Mouse (Mus musculus) left cerebral cortex, postnatal 4 days (tissue): ENCODE data around the gene Dzip3. TPM values are rescaled to one million over a fixed set of nuclear protein-coding genes. Genes with fewer than 3 reads are reported as not detected.

ENCODE experiments used
- DNase-seq: peaks from one replicate; pipeline ENCODE4 v3.0.0-alpha.2; 2022
- intact Hi-C: fragments of 180-260 bp; cut with DNase I; formaldehyde crosslinking; loops from one replicate; pipeline ENCODE4 v1.15.1; 2025
- total RNA-seq, 2 experiments: library from RNA; stranded (reverse); gene quantifications; 2 replicates each; pipeline ENCODE4 v1.2.3; 2021

Dzip3 gene
- 100 to 1,000 TPM; 102 to 115 TPM for total RNA-seq

DNA sequence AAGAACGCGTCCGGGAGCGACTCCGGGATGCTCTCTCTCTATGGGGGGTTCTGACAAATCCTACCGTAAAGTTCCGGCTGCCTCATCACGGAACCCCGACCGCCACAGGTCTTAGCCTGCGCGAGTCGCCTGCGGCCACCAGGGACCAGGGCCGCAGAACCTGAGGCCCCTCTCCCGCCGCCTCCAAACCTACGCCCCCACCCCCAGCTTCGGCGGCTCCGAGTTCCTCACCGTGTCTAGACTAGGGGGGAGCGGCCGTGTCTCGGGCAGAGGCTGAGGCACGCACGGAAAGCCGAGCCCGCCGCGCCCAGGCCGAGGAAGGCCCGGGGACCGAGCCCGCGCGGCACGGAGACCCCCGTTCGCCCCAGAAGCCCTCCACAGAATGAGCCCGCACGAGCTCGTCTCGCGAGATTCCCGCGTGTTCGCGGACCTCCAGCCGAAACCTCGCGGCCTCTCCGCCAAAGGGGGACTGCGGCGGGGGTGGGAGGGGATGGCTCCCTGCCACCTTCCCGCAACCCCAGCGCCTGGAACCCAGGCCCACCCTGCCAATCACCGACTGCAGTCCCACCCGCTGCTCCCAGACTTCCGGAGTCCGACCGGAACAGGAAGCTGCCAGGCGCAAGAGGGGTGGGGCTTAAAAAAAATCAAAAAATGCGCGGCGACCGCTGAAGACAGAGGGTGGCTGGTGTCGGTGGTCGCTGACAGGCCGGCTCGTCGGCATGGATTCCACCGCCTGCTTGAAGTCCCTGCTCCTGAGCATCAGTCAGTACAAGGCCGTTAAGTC lies at the start of gene Dzip3, which contains the start of gene Cip2a:
Gene Dzip3 (minus strand): TSS at position 607 of the 784 bp plus-strand sequence.
Gene Cip2a (plus strand): TSS at position 627 of the 784 bp plus-strand sequence.
- peak; percentile 98 for DNase-seq
- intact Hi-C loops, result no loop called here

DNA sequence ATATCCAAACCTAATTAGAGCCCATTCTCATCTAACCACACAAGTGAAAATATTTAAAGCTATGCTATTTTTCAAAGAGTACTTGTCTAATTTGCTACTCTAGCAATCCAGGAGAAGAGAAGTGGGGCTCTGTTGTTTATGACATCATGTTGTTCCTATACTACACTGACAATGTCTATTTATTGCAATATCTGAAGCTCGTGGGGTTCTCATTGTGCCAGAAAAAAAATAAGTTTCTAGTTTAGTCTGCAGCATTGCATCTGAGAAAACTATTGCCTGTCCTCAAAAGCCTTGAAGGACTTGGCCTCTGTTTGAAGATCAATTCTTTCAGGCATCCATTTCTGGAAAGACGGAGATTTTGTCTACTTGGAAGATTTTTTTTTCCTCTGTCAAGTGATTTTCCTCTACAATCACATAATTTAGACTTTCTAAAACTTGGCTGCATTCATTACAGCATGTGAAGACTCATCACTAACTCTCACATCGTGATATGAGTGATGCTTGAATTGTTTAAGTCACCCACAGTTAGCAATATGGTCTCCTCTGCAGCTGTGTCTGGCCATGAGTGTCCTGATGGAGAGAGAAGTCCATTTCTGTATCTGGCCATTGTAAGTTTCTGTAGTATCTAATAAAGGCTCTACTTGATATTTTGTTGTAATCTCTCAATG lies 46.7 kb upstream of the Dzip3 start:
- intact Hi-C loops, result no loop called here
- DNase-seq, result no peak

DNA sequence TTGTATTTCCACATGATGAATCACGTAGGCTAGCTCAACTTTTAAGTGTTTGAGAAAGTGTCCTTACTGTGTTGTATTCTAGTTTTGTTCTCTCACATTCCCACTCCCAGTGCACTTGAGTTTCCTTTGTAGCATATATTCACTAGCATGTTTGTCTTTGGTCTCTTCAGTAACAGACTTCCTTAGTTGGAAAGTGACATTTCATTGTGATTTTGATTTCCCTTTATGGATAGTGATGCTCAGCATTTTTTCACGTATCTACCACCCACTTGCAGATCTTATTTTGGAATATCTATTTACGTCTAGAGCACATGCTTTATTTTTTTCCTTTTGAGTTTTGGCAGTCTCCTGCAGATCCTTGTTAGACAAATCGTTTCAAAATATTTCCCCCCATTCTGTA lies 43.8 kb upstream of the Dzip3 start:
- intact Hi-C loops, result no loop called here
- no peak for DNase-seq

DNA sequence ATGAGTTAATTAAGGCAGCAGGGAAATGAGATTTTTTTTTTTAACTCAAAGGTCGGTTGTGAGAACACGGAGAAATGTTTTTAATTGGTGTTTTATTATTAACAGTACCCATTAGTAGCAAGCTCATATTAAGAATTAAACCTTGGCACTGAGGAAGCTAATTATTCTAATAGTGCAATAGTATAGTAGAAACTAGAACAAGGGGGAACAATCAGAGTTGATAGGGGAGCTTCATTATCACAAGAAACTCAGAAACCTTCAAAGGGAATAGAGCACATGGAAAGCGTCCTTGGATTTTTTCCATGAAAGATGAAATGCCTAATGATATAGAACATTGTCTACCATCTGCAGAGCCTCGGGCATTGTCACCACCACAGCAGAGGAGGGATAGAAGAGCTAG lies 41.9 kb upstream of the Dzip3 start:
- no peak for DNase-seq
- intact Hi-C loops, result no loop called here

DNA sequence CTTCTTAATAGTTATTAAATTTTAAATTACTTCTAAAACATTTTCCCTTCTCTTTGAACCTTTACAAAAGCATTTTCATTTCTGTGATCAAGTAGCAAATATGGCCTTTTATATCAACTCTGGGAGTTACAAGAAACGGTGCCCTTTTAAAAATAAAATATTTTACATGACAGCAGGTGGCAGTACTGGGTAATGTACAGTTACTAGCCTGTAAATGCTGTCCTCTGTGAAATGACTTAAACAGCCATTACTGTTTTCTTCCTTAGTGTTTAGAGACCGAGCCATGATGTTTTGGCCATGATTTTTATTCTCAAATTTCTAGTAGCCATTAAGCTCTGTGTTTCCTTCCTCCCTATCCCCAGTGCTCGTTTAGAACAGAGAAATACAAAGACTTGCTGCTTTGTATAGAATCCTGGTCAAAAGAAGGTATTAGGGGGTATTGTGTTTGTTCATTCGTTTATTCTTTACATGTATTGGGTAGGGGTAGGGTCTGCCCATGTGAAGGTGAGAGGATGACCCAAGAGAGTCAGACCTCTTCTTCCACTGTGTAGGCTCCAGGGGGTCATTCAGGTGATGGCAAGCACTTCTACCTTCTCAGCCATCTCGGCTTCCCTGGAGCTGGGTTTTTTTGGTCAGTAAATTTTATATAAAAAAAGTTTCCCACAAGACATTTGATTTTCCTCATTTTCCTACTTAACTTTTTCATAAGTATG lies 22.8 kb upstream of the Dzip3 start:
- no peak for DNase-seq
- intact Hi-C loops, result loop anchor here (5.0 to 10.0 kb wide), 2 partner anchors 306 to 1718 kb away; no protein-coding TSS in a partner anchor

DNA sequence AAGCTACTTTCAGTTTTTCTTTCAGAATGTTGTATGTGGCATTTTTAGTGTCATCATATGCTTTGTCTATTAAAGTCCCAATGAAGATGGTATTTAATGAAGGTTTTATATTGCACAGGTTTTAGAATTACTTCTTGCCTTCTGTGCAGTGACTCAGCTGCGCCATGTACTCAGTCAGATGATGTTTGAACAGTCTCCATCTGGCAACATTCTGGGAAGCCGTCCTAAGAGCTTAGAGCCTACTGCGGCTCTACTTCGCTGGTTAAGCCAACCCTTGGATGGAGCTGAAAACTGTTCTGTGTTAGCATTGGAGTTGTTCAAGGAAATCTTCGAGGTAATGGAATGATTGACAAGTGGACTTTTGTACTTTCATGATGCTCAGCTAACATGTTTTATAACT lies 10.2 kb upstream of the Dzip3 start:
- intact Hi-C loops, result no loop called here
- no peak for DNase-seq

DNA sequence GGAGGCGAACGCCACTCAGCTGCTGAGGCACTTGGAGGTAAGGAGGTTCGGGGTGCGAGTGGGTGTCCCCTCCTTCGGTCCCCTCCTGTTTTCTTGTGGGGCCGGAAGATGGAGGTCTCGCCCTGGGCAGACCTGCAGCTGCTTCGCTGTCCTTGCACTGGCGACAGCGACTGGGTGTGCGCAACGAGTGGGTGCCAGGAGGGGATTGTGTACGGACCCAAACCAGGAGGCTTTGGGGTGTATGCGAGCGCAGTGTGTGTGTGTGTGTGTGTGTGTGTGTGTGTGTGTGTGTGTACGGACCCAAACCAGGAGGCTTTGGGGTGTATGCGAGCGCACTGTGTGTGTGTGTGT lies 353 bp upstream of the Dzip3 start:
- DNase-seq, result no peak
- intact Hi-C loops, result no loop called here

DNA sequence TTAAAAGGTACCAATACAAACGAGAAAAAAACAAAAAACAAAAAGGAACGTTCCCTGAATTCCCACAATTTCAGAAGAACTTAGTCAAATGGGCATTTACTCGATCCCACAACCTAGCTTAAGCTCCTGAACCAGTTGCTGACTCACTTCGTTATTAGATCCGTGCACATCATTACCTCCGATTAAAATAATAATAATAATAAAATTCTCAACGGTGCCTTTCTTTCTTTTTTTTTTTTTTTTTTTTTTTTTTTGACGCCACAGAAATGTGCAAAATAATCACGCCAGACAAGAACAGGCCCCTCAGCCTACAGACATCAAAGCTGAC lies 770 bp downstream of the Dzip3 start:
- intact Hi-C loops, result no loop called here
- DNase-seq, result no peak

DNA sequence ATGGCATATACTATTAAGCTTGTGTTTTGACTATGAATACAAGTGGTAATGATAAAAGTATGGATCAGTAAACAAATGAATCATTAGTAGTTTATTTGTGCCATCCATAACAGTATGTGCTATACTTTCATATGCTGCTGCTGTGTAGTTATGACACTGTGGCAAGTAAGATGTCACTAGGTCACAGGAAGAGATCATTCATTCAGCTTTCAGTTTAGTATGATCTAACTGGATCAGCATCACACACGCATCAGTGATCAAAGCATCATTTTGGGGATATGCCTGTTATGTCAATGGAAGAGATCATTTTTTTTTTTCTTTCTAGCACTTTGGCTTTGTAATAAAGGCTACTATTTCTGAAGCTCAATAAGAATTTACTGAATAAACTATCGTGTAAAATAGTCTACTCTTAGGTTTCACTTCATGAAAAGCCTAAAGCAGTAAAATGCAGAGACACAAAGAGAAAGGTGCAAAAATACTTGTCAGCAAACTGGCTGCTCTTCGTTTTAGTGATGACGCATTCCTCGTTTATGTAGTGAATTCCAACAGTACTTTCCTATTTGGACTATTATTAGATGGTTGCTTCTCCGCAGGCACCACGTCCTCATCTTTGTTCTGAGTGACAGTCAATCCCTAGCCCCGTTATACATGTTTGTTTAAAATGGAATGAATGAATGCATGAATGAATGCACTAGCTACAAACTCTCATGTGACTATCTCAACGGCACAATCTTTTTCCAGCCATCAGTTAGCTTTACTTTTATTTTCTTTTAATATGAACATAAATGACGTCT lies 1.3 kb downstream of the Dzip3 start:
- DNase-seq, result no peak
- intact Hi-C loops, result no loop called here

DNA sequence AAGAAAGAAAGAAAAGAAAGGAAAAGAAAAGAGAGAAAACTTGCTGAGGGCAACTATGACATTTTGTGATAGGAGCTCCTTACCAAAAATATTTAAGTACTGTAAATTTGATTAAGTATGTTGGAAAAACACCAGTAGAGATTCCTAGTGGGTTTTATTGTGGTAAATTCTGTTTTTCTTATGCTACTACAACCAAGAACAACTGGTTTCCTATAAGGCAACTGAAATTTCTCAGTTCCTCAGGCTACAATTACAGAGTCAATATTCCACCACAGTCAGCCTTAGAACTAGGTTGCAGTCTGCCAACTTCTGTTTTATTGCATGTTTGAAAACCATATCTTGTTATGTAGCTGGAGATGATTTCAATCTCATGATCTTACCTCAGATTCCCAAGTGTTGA lies 4.3 kb downstream of the Dzip3 start:
- no peak for DNase-seq
- intact Hi-C loops, result no loop called here

DNA sequence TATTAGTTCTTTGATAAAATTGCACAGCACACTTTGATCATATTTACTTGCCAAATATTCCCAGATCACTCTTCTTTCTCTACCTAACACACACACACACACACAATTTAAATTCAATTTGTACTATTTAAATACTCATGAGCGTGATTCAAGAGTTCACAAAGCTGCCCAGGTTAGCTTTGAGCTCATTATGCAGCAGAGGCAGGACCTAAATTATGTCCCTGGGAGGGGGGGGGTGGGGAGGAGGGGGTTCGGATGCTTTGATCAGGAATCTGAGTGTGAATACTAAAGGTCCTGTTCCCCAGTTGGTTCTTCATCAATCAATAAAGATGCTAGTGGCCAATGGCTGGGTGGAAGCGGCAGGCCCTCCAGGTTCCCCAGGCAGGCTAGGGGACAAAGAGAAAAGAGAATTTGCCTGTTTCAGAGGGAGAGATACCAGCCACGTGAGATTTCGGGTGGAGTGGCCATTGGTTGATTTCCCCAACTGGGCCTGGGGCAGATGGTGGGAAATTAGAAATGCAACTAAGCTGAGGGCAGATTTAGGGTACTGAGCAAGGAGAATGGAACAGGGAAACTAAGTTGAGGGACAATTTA lies 8.8 kb downstream of the Dzip3 start:
- DNase-seq, result no peak
- intact Hi-C loops, result no loop called here

DNA sequence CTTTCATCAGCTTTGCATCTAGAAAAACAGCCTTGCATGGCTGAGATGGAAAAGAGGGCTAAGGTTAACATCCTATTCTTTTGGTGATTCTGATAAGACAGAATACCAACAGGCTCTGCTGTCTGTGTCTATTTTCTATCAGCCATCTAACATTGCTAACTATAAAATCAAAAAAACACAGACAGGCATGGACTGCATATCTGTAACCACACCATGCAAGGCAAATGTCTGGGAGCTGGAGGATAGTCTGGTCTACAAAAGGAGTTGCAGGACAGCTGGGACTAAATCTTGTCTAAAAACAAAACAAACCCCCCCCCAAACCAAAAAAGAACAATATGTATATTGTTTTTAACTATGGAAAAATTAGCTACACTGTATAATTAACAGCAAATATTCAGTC lies 14.0 kb downstream of the Dzip3 start:
- DNase-seq, result no peak
- intact Hi-C loops, result no loop called here

DNA sequence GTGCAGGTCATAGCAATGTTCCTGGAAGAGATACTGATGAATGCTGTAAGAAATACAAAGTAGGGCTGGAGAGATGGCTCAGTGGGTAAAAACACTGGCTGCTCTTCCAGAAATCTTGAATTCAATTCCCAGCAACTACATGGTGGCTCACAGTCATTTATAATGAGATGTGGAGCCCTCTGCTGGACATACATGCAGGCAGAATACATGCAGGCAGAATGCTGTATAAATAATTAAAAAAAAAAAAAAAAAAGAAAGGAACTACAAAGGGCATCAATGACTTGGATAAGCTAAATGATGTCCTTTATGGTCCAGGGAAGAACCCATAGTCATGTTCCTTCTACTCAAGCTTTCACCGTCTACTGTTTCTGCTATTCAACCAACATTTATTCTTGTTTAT lies 20.4 kb downstream of the Dzip3 start:
- no peak for DNase-seq
- intact Hi-C loops, result no loop called here

DNA sequence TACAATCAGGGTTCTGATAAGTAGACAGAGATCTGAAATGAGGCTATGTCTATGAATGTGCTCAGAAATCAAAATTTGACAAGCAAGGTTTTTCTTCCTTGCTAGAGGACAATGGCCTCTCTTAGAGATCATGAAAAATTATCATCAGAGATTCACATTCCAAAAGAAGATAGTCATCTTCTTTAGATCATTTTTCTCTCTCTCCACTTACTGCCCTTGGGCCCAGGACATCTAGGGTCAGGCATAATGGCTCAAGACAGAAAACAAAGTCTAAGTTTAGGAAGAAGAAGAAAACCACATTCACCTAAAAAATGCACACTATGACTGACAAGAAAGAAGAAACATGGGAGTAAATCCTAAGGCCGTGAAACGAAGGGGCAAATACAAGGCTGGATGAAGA lies 21.0 kb downstream of the Dzip3 start:
- DNase-seq, result no peak
- intact Hi-C loops, result no loop called here

DNA sequence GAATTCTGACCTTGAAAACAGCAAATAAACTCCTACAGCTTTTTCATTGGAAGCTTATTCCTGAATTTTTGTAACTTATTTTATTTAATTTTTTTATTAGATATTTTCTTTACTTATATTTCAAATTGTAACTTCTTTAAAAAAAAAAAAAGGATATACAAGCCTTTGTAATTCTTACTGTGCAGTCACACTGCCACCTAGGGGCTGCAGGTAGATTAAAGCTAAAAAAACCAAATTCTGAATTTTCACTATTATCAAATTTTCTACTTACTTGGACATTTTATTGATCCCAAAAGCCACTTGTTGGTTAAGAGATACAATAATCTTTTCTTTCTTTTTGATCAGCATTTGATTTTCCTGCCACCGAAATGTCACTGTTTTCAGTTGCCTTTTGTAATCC lies 52.2 kb downstream of the Dzip3 start:
- intact Hi-C loops, result no loop called here
- peak; percentile 15 for DNase-seq

DNA sequence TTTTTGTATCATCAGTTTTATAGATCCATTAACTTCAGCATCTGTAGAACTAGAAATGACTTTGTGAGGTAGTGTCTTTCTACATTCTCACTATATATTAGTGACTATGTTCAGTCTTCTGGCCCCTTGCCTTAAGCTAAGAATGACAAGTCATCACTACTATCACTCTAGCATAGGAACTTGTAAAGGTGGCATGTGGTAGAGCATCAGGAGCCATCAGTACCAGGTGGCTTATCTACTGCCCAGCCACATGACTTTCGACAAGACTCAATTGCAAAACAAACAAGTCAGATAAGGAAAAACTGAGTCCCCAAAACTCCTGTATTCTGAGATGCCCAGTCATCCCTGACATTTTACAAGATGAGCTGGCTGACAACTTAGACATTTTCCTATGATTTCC lies 70.2 kb downstream of the Dzip3 start:
- intact Hi-C loops, result no loop called here
- no peak for DNase-seq

DNA sequence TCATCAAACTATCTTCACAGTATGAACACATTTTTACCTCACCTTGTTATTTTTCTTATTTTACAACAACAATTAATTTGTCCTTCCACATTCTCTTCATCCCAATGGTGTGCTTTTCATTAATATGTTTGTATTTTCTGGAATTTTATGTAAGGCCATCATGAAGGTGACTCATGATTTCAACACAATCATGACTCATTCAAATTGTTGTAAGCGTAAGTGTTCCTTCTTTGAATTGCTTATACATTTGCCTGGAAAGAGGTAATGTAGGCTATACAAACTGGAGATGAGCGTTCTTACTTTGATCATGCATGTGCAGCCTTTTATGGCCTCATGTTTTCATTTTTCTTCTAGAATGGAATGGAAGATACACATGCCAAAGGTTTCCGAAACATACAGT lies 80.8 kb downstream of the Dzip3 start:
- no peak for DNase-seq
- intact Hi-C loops, result no loop called here

DNA sequence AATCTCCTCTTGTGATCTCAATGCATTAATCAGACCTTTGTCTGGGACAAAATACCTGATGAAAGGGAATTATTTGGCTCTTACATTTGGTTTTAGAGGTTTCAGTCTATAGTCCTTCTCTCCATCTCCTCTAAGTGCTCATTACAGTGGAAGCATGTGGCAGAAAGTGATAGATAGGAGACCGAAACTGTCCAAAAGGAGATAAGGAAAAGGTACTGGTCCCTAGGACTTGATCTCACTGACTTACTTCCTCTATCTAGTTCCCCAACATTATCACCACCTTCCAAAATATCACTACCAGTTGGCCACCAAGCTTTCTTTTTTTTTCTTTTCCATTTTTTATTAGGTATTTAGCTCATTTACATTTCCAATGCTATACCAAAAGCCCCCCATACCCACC lies 82.8 kb downstream of the Dzip3 start:
- intact Hi-C loops, result no loop called here
- no peak for DNase-seq

DNA sequence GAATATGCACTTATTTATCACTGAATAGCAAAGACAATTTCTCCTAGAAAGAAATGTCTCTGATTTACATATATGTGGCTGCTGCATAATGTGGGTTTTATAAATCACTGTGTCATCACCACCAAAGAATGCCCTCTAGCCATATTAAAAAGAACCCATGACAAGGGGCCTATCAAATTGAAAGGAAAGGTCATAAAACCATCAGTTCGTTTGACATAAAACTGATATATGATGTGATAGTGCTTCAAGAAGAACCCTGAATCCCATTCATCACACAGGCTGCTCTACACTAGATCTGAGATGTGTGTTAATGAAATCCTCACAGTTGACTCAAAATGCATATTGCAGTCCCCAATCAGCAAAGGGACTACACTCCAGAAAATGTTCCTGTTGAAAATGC lies 94.1 kb downstream of the Dzip3 start:
- DNase-seq, result no peak
- intact Hi-C loops, result no loop called here

DNA sequence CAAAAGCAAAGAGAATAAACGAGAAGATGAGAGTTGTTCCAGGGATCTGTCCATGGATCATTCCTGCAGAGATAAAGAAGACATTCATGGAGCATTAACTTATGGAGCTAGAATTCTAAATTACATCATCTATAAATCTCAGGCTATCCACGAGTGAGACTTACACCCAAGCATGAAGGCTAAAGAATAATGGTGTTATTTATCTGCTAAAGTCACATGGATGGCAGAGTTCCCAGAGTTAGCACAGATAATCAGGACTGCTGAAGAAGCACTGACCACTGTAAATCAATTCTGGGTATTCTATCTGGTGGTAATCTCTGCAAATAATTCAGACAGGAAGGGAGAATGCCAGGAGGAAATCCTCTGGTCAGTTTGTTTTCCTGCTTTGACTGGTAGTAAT lies 103.2 kb downstream of the Dzip3 start:
- intact Hi-C loops, result no loop called here
- DNase-seq, result no peak
